Mouse (Mus musculus) stomach, embryonic 14.5 days (tissue): Measurements from ENCODE around the gene Clec4b2. TPM values are rescaled to one million over a fixed set of nuclear protein-coding genes. Genes with fewer than 3 reads are reported as not detected.
"Not testable (repeated sequence)": the region's sequence is repeated elsewhere in the genome, so short reads cannot be mapped to it uniquely, and the experiment has no call there.

ENCODE experiments used
- ATAC-seq: fragments of 200-750 bp; cut with Nextera tagmentation; 2 replicates; pipeline ENCODE4 v1.8.0; 2017; ENCODE audit warnings: low read depth, moderate TSS enrichment; ENCODE audit not compliant: insufficient number of reproducible peaks, insufficient read depth, low FRiP score
- H3K27ac ChIP-seq: fragments of 300-500 bp; sonication (generic); 2 replicates; pipeline ENCODE4 v1.5.1; 2014; ENCODE audit warnings: mild to moderate bottlenecking, low read length, moderate library complexity, mixed read lengths
- H3K27me3 ChIP-seq: fragments of 300-500 bp; sonication (generic); 2 replicates; pipeline ENCODE4 v1.6.1; 2014; ENCODE audit warnings: low read length, control low read depth, mixed read lengths; ENCODE audit not compliant: control insufficient read depth, insufficient read depth
- H3K36me3 ChIP-seq: fragments of 300-500 bp; sonication (generic); 2 replicates; pipeline ENCODE4 v1.6.1; 2014; ENCODE audit warnings: mild to moderate bottlenecking, control low read depth, low read length, moderate library complexity, mixed read lengths; ENCODE audit not compliant: control insufficient read depth, insufficient read depth
- H3K4me1 ChIP-seq: fragments of 300-500 bp; sonication (generic); 2 replicates; pipeline ENCODE4 v1.6.1; 2014; ENCODE audit warnings: low read length, control low read depth, mixed read lengths; ENCODE audit not compliant: control insufficient read depth, insufficient read depth
- H3K4me2 ChIP-seq: fragments of 300-500 bp; sonication (generic); replicated peaks from 2 replicates; pipeline ENCODE4 v1.6.1; 2014; ENCODE audit warnings: low read depth, low read length, control low read depth
- H3K4me3 ChIP-seq: fragments of 300-500 bp; sonication (generic); 2 replicates; pipeline ENCODE4 v1.5.1; 2014; ENCODE audit warnings: low read depth, low read length, control low read depth
- H3K9ac ChIP-seq: fragments of 300-500 bp; sonication (generic); replicated peaks from 2 replicates; pipeline ENCODE4 v1.6.1; 2014; ENCODE audit warnings: low read depth, mild to moderate bottlenecking, control low read depth, low read length, moderate library complexity, mixed read lengths
- H3K9me3 ChIP-seq: fragments of 300-500 bp; sonication (generic); 2 replicates; pipeline ENCODE4 v1.6.1; 2016; ENCODE audit warnings: low read depth, low read length, control low read depth; ENCODE audit not compliant: control insufficient read depth
- WGBS: fragments of 180-500 bp; shearing (Covaris S2); extraction: QIAGEN DNeasy Blood & Tissue Kit; methylation state at CpG from one replicate; pipeline ENCODE4 v1.1.7; 2014; 5-methylcytosine and 5-hydroxymethylcytosine counted together
- polyA plus RNA-seq: library from polyadenylated mRNA; unstranded; fragments of >200 nt; fragmentation: Nextera tagmentation; extraction: Ambion mirVana; gene quantifications from 2 replicates; pipeline ENCODE4 v1.2.1, GENCODE M21; 2014

The Clec4b2 gene
- polyA plus RNA-seq, 1 experiment from 2014 or later, result not detected

- not testable (repeated sequence) for H3K9ac ChIP-seq, H3K9me3 ChIP-seq, H3K27ac ChIP-seq, H3K36me3 ChIP-seq, H3K4me1 ChIP-seq, ATAC-seq, H3K4me2 ChIP-seq, H3K4me3 ChIP-seq, H3K27me3 ChIP-seq
- 89% methylated on average over 2 of the region's 2 CpGs for WGBS
Measured at GRCm38 (mm10) chr6:123248862-123249261, 76.2 kb downstream of the Clec4b2 start.

- no peak for ATAC-seq
- Histone ChIP-seq H3K9ac (no peak overlapping the region), H3K27ac (no peak overlapping the region), H3K4me3 (no peak overlapping the region), H3K4me2 (no peak overlapping the region), H3K9me3 (no peaks in the 10 kb centered on the region), H3K36me3 (no peaks in the 10 kb centered on the region), H3K27me3 (no peaks in the 10 kb centered on the region), H3K4me1 (no peaks in the 10 kb centered on the region)
Measured at GRCm38 (mm10) chr6:123252735-123253134, 80.0 kb downstream of the Clec4b2 start.

Other genes with a start within 250 kb of the Clec4b2 start
- 2.6 and 4.2 TPM in 2 replicates for gene Clec4a3, start 220.4 kb upstream of the Clec4b2 start, polyA plus RNA-seq
- gene Clec4a4, start 182.5 kb upstream of the Clec4b2 start, polyA plus RNA-seq, result not detected in 2 replicates
- 0.39 TPM in 1 of 2 replicates, not detected in the other for gene Clec4b1, start 122.9 kb upstream of the Clec4b2 start, polyA plus RNA-seq
- gene Clec4a2, start 66.5 kb upstream of the Clec4b2 start, polyA plus RNA-seq, result 3.4 and 4.5 TPM in 2 replicates
- gene Clec4n, start 57.0 kb downstream of the Clec4b2 start, polyA plus RNA-seq, result 2.8 and 3.3 TPM in 2 replicates
- not detected in 2 replicates for gene Clec4d, start 89.2 kb downstream of the Clec4b2 start, polyA plus RNA-seq
- not detected in 2 replicates for gene Clec4e, start 117.0 kb downstream of the Clec4b2 start, polyA plus RNA-seq
- not detected in 2 replicates for gene Vmn2r19, start 135.4 kb downstream of the Clec4b2 start, polyA plus RNA-seq
- not detected in 2 replicates for gene Vmn2r20, start 245.2 kb downstream of the Clec4b2 start, polyA plus RNA-seq